Mouse (Mus musculus) intestine, postnatal 0 days (tissue): ENCODE measurements around the gene Tmbim1. TPM values are rescaled to one million over a fixed set of nuclear protein-coding genes. Genes with fewer than 3 reads are reported as not detected.

Experiments
- ATAC-seq: fragments of 200-750 bp; cut with Nextera tagmentation; 2 replicates; pipeline ENCODE4 v1.8.0; 2017; ENCODE audit warnings: mild to moderate bottlenecking, moderate TSS enrichment, moderate library complexity
- H3K27ac ChIP-seq: fragments of 300-500 bp; sonication (generic); 2 replicates; pipeline ENCODE4 v1.5.1; 2014; ENCODE audit warnings: mild to moderate bottlenecking, low read depth, low read length, moderate library complexity
- H3K27me3 ChIP-seq: fragments of 300-500 bp; sonication (generic); replicated peaks from 2 replicates; pipeline ENCODE4 v1.6.1; 2014; ENCODE audit warnings: low read length, mixed read lengths; ENCODE audit not compliant: control insufficient read depth, insufficient read depth
- H3K36me3 ChIP-seq: fragments of 300-500 bp; sonication (generic); 2 replicates; pipeline ENCODE4 v1.6.1; 2014; ENCODE audit warnings: mild to moderate bottlenecking, moderate library complexity; ENCODE audit not compliant: control insufficient read depth, insufficient read depth
- H3K4me1 ChIP-seq: fragments of 300-500 bp; sonication (generic); replicated peaks from 2 replicates; pipeline ENCODE4 v1.6.1; 2014; ENCODE audit warnings: antibody characterized with exemption, low read length, mixed read lengths; ENCODE audit not compliant: control insufficient read depth, insufficient read depth
- H3K4me2 ChIP-seq: fragments of 300-500 bp; sonication (generic); replicated peaks from 2 replicates; pipeline ENCODE4 v1.6.1; 2014; ENCODE audit warnings: low read depth, mild to moderate bottlenecking, moderate library complexity
- H3K4me3 ChIP-seq: fragments of 300-500 bp; sonication (generic); 2 replicates; pipeline ENCODE4 v1.5.1; 2014; ENCODE audit warnings: low read depth, low read length
- H3K9ac ChIP-seq: fragments of 300-500 bp; sonication (generic); 2 replicates; pipeline ENCODE4 v1.6.1; 2014; ENCODE audit warnings: mild to moderate bottlenecking, low read depth, low read length
- H3K9me3 ChIP-seq: fragments of 300-500 bp; sonication (generic); 2 replicates; pipeline ENCODE4 v1.6.1; 2016; ENCODE audit warnings: mixed run types; ENCODE audit not compliant: control insufficient read depth
- CTCF ChIP-seq: sonication (generic); IDR thresholded peaks from 2 replicates; pipeline ENCODE4 v1.5.1; 2016; ENCODE audit warnings: low read depth, mild to moderate bottlenecking, control low read depth, antibody characterized with exemption, moderate library complexity
- WGBS: fragments of 180-500 bp; shearing (Covaris S2); extraction: QIAGEN DNeasy Blood & Tissue Kit; methylation state at CpG from one replicate; pipeline ENCODE4 v1.1.7; 2014; 5-methylcytosine and 5-hydroxymethylcytosine counted together
- polyA plus RNA-seq: library from polyadenylated mRNA; unstranded; fragments of >200 nt; fragmentation: Nextera tagmentation; extraction: Ambion mirVana; gene quantifications from 2 replicates; pipeline ENCODE4 v1.2.1, GENCODE M21; 2015

The Tmbim1 gene
- polyA plus RNA-seq, 1 experiment from 2014 or later, result 47.4 TPM

GRCm38 (mm10) chr1:74337241-74337771 is 31.9 kb upstream of the Tmbim1 start:
- Histone ChIP-seq H3K9me3 (no peaks in the 10 kb centered on the region), H3K9ac (no peak overlapping the region), H3K27ac (no peak overlapping the region), H3K27me3 (no peaks in the 10 kb centered on the region), H3K4me1 (no peaks in the 10 kb centered on the region), H3K36me3 (no peaks in the 10 kb centered on the region), H3K4me2 (no peak overlapping the region), H3K4me3 (no peak overlapping the region)
- no peak for ATAC-seq
- WGBS, result 92% methylated on average over 3 of the region's 3 CpGs
- no peak for TF ChIP-seq CTCF

- no peak for TF ChIP-seq CTCF
- Histone ChIP-seq H3K27me3 (no peaks in the 10 kb centered on the region), H3K4me2 (no peak overlapping the region), H3K36me3 (no peaks in the 10 kb centered on the region), H3K9me3 (no peaks in the 10 kb centered on the region), H3K4me3 (no peak overlapping the region), H3K27ac (no peak overlapping the region), H3K9ac (no peak overlapping the region), H3K4me1 (peaks cover 3% of the 10 kb centered on the region; the same call in 1 of the 2 replicates)
- no peak for ATAC-seq
- 68% methylated on average over 6 of the region's 6 CpGs for WGBS
Observed at GRCm38 (mm10) chr1:74335436-74336170, 30.2 kb upstream of the Tmbim1 start.

GRCm38 (mm10) chr1:74335033-74335432 is 29.6 kb upstream of the Tmbim1 start:
- TF ChIP-seq CTCF, result no peak
- Histone ChIP-seq H3K4me3 (no peak overlapping the region), H3K36me3 (no peaks in the 10 kb centered on the region), H3K4me2 (no peak overlapping the region), H3K27ac (no peak overlapping the region), H3K4me1 (peaks cover 3% of the 10 kb centered on the region; the same call in 1 of the 2 replicates), H3K9me3 (no peaks in the 10 kb centered on the region), H3K9ac (no peak overlapping the region), H3K27me3 (no peaks in the 10 kb centered on the region)
- WGBS, result 71% methylated on average over 4 of the region's 4 CpGs
- no peak for ATAC-seq

- Histone ChIP-seq H3K9me3 (no peaks in the 10 kb centered on the region), H3K4me3 (no peak overlapping the region), H3K9ac (no peak overlapping the region), H3K27ac (no peak overlapping the region), H3K27me3 (no peaks in the 10 kb centered on the region), H3K4me1 (peaks cover 3% of the 10 kb centered on the region; the same call in 1 of the 2 replicates), H3K4me2 (no peak overlapping the region), H3K36me3 (no peaks in the 10 kb centered on the region)
- WGBS, result 70% methylated on average over 3 of the region's 3 CpGs
- no peak for TF ChIP-seq CTCF
- ATAC-seq, result no peak
Observed at GRCm38 (mm10) chr1:74334607-74335006, 29.2 kb upstream of the Tmbim1 start.

GRCm38 (mm10) chr1:74332930-74333329 is 27.5 kb upstream of the Tmbim1 start:
- TF ChIP-seq CTCF, result no peak
- no peak overlapping the region for H3K27ac ChIP-seq
- 7% methylated on average over 9 of the region's 9 CpGs for WGBS

GRCm38 (mm10) chr1:74332241-74332763 is 26.9 kb upstream of the Tmbim1 start:
- Histone ChIP-seq H3K27ac (peak overlapping the region; percentile 15), H3K9me3 (no peaks in the 10 kb centered on the region), H3K36me3 (no peaks in the 10 kb centered on the region), H3K27me3 (no peaks in the 10 kb centered on the region), H3K9ac (no peak overlapping the region), H3K4me1 (peaks cover 3% of the 10 kb centered on the region; the same call in 1 of the 2 replicates), H3K4me3 (peak overlapping the region; percentile 46), H3K4me2 (peak overlapping the region; percentile 87)
- WGBS, result under 1% methylated on average over 36 of the region's 36 CpGs
- peak; percentile 68 for TF ChIP-seq CTCF
- peak; percentile 87 for ATAC-seq

More at GRCm38 (mm10) chr1:74332930-74333329, 27.5 kb upstream of the Tmbim1 start:
- Histone ChIP-seq H3K27me3 (no peaks in the 10 kb centered on the region), H3K9me3 (no peaks in the 10 kb centered on the region), H3K4me3 (peak overlapping the region; percentile 46), H3K9ac (no peak overlapping the region), H3K4me1 (peaks cover 3% of the 10 kb centered on the region; the same call in 1 of the 2 replicates), H3K36me3 (no peaks in the 10 kb centered on the region), H3K4me2 (peak overlapping the region; percentile 87)
- ATAC-seq, result no peak
